Mouse (Mus musculus) erythroblast, embryonic 14.5 days (primary cell): ENCODE data around the gene Rbfox2.

Experiments used
- GATA1 ChIP-seq: IDR thresholded peaks from 2 replicates; pipeline ENCODE4 v1.6.1; 2012; ENCODE audit warnings: low read length, inconsistent platforms, mixed read lengths
- TAL1 ChIP-seq: IDR thresholded peaks from 3 replicates; pipeline ENCODE4 v1.6.1; 2012; ENCODE audit warnings: low read length, inconsistent platforms, mixed read lengths

DNA sequence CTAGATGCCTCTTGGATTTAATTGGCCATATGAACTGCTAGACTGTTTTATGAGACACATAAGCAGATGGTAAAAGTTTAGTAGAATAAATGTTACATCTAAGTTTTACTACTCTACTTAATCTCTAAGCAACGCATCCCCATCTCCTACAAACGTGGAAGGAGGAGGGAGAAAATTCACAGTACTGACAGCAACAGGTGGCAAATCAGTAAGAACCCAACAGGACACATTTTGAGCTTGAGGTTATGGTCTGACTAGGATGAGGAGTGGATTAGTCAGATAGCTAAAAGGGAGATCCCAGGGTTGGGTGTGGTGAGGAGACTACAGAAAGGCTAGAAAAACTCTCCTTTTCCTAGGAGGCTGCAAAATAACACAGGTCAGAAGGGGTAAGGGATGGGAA lies 179.1 kb downstream of the Rbfox2 start:
- no peak for TF ChIP-seq GATA1
- no peak for TF ChIP-seq TAL1
